Mouse (Mus musculus) CH12F3 (cell line): Measurements from ENCODE around the gene Bnipl.

ENCODE experiments used
- in situ Hi-C: fragments of 300-500 bp; cut with MboI; formaldehyde crosslinking; loops from 2 replicates; pipeline ENCODE4 v1.14.3; 2020; ENCODE audit warnings: low sequenced_read_pairs

Gene Bnipl

GRCm38 (mm10) chr3:95250783-95251424, at the start of gene Bnipl:
Bnipl (minus strand) TSS chr3:95251193.
- in situ Hi-C loops, result no loop called here

GRCm38 (mm10) chr3:95298018-95298417, 47.0 kb upstream of the Bnipl start:
- in situ Hi-C loops, result no loop called here

- in situ Hi-C loops, result no loop called here
Measured at GRCm38 (mm10) chr3:95296103-95296469, 45.1 kb upstream of the Bnipl start.

DNA sequence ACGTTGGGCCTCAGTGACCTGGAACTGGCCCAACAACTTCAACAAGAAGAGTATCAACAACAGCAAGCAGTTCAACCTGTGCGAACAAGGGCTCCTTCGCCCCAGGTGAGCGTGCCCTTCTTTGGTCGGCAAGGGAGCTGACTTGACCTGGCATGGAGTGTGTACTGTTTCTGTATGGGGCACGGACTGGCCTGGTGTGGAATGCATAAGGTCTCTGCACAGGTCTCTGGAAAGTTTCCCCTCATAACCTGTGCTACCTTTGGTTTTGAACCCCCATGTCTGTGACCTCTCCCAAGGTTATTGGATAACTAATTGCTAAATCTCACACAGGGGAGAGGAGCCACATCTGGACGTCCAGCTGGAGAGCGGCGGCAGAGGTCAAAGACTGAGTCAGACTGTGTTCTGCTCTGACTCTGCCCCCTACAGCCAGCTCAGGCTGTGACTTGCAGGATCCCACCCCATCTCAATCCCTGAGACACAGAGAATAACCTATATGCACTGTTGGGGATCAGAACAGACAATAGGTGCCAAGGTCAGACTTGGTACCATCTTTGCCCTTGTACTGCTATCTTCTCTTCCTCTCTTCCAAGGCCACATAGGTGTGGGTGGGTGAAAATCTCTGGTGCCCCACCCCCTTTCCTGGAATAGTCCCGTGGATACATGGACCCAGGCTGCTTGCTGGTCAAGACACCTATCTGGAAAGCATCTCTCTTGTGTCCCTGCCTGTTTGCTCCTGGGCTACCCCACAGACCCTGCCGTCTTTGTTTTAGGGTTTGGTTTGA, 44.5 kb upstream of the Bnipl start:
- in situ Hi-C loops, result no loop called here

GRCm38 (mm10) chr3:95294718-95295117, 43.7 kb upstream of the Bnipl start:
- in situ Hi-C loops, result no loop called here

- in situ Hi-C loops, result no loop called here
Measured at GRCm38 (mm10) chr3:95294316-95294715, 43.3 kb upstream of the Bnipl start.

DNA sequence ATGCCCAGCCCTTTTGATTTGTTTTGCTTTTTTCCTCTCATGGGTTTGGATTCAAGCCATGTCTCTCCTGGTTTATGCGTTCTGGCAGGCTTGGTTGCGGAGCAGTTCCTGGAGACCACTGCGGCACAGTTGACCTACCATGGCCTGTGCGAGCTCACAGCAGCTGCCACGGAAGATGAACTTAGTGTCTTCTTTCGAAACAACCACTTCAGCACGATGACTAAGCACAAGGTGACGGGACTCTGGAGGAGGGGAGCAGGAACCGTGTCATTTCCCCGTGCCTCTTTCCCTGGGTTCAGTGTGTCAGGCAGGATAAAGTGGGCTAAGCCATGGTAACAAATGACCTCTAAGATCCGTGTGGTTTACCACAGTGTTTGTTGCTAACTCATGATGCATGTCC, 42.5 kb upstream of the Bnipl start:
- in situ Hi-C loops, result no loop called here

DNA sequence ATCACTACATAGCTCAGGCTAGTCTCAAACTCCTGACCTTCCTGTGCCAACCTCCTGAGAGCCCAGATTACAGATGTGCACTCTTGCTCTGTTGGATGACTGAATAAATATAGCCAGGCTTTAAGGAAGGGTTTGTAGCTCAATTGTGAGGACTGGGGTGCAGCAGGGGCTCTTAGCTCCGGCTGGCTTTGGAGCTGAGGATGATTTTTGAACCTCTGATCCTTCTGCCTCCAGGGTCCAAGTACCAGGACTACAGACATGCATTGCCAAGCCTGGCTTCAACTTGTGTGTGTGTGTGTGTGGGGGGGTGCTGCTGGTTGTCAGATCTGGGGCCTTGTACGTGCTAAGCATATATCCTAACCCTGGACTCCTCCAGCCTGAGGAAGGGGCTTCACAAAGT, 41.9 kb upstream of the Bnipl start:
- in situ Hi-C loops, result no loop called here

DNA sequence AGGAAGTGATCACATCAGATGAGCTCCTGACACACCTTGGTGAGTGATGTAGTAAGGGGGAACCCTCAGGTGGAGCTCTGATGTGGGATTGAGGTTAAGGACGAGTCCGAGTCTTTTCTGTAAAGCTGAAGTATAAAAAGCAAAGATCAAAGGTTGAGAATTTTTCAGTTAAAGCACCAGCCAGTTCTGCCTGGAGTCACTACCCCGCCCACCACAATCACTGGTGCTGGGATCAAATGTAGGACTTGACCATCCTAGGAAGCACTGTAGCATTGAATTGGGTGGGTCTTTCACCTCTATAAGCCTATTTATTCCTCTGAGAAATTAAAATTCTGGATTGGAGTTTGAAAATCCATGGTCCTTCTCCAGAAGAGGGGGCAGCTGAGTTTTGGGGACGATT, 40.0 kb upstream of the Bnipl start:
- in situ Hi-C loops, result no loop called here

GRCm38 (mm10) chr3:95290156-95290555, 39.2 kb upstream of the Bnipl start:
- in situ Hi-C loops, result no loop called here

DNA sequence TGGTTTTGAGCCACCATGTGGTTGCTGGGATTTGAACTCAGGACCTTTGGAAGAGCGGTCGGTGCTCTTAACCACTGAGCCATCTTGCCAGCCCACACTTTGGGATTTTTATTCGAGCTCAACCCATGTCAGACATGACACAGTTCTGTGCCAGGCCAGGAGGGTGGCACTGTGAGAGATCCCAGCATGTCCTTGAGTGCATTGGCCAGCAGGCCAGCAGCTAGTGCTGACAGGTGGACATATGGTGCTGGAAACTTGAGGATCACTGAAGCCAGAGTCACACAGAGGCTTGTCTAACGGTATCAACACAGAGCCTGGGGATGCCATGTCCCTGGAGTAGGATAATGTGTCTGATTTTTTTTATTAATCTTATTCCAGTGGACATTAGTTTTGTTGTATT, 38.4 kb upstream of the Bnipl start:
- in situ Hi-C loops, result no loop called here

DNA sequence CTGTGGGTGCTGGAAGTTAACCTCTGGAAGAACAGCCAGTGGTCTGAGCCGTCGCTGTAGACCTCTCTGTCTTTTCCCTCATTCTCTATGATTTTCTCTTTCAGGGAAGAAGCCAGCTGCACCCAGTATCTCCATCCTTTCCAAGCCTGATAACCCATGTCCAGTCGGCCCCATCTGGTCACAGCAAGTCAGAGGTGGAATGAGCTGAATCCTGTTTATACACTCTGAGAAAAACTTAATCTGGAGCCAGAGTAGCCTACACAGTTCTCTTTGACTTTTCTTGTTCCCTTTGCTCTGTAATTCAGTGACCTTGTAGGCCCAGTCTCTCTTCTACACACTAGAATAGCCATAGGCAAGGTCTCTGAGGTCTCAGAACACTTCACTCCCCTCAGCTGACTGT, 36.5 kb upstream of the Bnipl start:
- in situ Hi-C loops, result no loop called here

GRCm38 (mm10) chr3:95286510-95286909, 35.5 kb upstream of the Bnipl start:
- in situ Hi-C loops, result no loop called here

DNA sequence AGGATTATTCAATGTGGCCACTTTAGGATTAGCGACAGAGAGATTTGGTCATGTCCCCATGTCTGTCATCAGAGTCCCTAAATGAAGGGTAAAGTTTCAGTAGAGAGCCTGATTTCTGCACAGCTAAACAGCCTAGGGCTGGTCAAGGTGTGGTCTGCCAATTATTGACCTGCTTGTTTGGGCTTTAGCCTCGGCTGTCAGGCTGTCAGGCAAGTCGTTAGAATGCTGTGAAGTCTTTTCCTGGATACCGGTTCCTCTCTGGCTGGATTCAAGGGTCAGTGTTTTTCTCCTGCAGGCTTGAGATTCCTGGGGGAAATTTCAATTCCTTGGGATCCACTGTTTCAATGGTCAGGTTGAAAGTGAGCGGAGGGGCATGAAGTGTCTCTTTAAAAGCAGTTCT, 35.0 kb upstream of the Bnipl start:
- in situ Hi-C loops, result no loop called here

DNA sequence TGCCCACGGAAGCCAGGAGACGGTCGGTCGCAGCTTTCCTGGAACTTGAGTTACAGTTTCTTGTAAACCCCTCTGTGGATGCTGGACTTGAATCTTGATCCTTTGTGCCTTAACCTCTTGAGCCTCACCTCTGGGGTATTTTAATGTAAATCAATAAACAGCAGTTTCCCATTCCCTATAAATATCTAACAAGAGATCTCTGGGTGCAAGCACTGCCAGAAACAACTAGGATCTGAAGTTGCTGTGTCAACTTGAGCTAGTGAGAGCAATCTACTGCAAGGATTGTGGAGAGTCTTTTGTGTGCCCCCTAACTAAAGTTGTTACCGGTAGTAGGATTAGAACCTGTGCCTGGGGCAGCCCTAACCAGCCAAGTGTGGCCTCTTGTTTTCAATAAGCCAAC, 34.4 kb upstream of the Bnipl start:
- in situ Hi-C loops, result no loop called here

GRCm38 (mm10) chr3:95284501-95285281, 33.7 kb upstream of the Bnipl start:
- in situ Hi-C loops, result no loop called here

DNA sequence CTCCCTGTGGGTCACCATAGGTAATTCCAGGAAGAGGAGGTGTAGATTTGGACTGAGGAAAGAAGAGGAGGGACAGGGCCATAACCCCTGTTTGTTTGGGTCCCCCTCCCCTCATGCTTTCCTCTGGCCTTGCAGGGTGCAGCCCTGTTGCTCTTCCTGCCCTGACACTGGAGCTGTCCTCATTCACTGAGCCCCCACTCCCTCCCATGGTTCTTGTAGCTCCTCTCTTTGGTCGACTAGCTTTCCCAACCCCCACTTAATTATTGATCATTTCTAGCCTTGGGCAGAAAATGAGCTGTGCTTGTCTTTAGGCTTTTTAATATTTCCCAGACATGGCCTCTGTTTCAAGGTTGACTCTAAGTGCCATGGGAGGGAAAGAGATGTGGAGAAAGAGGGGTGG, 33.1 kb upstream of the Bnipl start:
- in situ Hi-C loops, result no loop called here

GRCm38 (mm10) chr3:95283589-95283941, 32.6 kb upstream of the Bnipl start:
- in situ Hi-C loops, result no loop called here

- in situ Hi-C loops, result no loop called here
Measured at GRCm38 (mm10) chr3:95282865-95283588, 32.0 kb upstream of the Bnipl start.

DNA sequence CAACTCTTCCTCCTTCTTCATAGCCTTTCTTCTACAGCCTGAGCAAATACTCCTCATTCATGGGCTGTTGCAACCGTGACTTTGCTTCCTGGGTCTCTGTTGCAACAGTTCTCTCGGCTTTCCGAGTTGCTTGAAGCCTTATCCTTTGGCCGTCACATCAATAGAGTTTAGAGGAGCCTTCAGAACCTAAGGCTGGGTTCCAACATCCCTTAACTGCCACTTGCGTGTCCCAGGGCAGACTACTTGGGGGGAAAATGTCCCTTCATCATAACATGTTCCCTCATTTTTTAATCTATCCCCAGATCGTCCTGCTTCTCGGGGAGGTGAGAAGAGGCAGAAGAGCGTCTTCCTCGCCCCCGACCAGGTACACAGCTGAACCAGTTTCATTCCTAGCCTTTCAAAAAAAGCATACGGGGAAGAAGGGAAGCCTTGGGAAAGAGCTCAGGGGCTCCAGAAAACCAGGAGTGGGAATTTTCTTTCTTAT, 31.4 kb upstream of the Bnipl start:
- in situ Hi-C loops, result no loop called here
